In the genomic region with DNA sequence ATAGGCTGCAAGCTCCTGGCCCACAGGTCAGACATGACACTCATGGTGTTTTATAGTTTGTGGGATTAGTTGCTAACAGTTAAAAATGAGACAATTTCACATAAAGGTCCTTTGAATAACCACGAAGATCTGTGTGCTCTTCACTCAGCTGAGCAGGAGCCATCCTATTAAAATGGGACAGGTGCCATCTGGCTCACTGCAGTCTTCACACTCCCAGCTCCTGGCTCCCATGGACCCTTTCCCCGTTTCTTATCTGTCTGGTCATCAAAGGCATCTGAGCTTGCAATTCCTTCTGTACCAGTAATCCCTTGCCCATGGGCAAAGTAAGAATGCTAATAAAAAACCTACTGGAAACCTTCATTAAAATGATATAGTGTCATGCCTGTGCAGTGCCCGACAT, we compare ENCODE assay signal across 26 mouse cellular contexts.
DNase-seq lines count a peak whose midpoint lies in the region; ATAC-seq and TF ChIP-seq lines count a peak whose summit lies in the region.
"Had no signal": no experiment of that assay in that cellular context is flagged by ENCODE, and none has a peak within 500 bp of the region (broad histone marks: within the 10 kb centered on the region; RNA-seq: fewer than 3 reads in every experiment).

No protein-coding gene starts in this region.

- no peaks in the 10 kb centered on the region for H3K27me3 ChIP-seq in forebrain, postnatal 0 days (ENCODE audit: insufficient read depth, low read length)
- no peaks in the 10 kb centered on the region for H3K27me3 ChIP-seq in forebrain, embryonic 10.5 days (ENCODE audit: poor library complexity, severe bottlenecking)
- no peaks in the 10 kb centered on the region for H3K27me3 ChIP-seq in midbrain, embryonic 15.5 days (replicated peaks)
- H3K27me3 ChIP-seq: embryonic facial prominence, embryonic 12.5 days; heart, embryonic 15.5 days; limb, embryonic 15.5 days; megakaryocyte, embryonic 14.5 days; neural tube, embryonic 12.5 days had no signal

- DNase-seq in forebrain, postnatal 0 days: no peak
- no peak for DNase-seq in forebrain, embryonic 10.5 days (ENCODE audit: extremely low spot score, low spot score)
- peak; percentile 29 for DNase-seq in MN1 (ENCODE audit: low spot score)
- DNase-seq in fat pad, adult 2 months (ENCODE audit: extremely low read depth, low read depth, low spot score): peak; percentile 4
- DNase-seq in kidney, adult 18-20 months: no peak
- no peak for DNase-seq in gastrocnemius, adult 8-10 months (ENCODE audit: low spot score in 2 of 2)
- DNase-seq: adrenal gland, postnatal 10 days; cerebellum, adult 9-11 months; heart, postnatal 36 days; kidney, adult 8-10 months; kidney, postnatal 14 days; left cerebral cortex, postnatal 4 days; lung, embryonic 14.5 days; lung, postnatal 36 days; right cerebral cortex, adult 18-20 months; thymus, adult 2 months; thymus, postnatal 4 days had no signal

- no peak overlapping the region for H3K9ac ChIP-seq in forebrain, postnatal 0 days
- H3K9ac ChIP-seq in midbrain, embryonic 15.5 days: no peak overlapping the region
- H3K9ac ChIP-seq: embryonic facial prominence, embryonic 12.5 days; heart, embryonic 15.5 days; limb, embryonic 15.5 days; liver, embryonic 14.5 days; lung, embryonic 14.5 days; neural tube, embryonic 12.5 days had no signal

- WGBS in forebrain, postnatal 0 days: 58% methylated on average over 3 of the region's 3 CpGs
- 78% methylated on average over 3 of the region's 3 CpGs for WGBS in forebrain, embryonic 10.5 days
- 58% methylated on average over 3 of the region's 3 CpGs for WGBS in midbrain, embryonic 15.5 days

- peaks cover 4% of the 10 kb centered on the region for H3K4me1 ChIP-seq in forebrain, postnatal 0 days (ENCODE audit: insufficient read depth)
- 0 out of 2 replicates have a peak, but pooled peaks cover 4% of the 10 kb centered on the region for H3K4me1 ChIP-seq in forebrain, embryonic 10.5 days
- peaks cover 21% of the 10 kb centered on the region for H3K4me1 ChIP-seq in midbrain, embryonic 15.5 days
- H3K4me1 ChIP-seq: embryonic facial prominence, embryonic 12.5 days; heart, embryonic 15.5 days; limb, embryonic 15.5 days; megakaryocyte, embryonic 14.5 days; neural tube, embryonic 12.5 days had no signal

- H3K27ac ChIP-seq in forebrain, postnatal 0 days (ENCODE audit: low read depth, low read length): 0 out of 2 replicates have a peak overlapping the region, but pooled peaks have one; percentile 77
- no peak overlapping the region for H3K27ac ChIP-seq in forebrain, embryonic 10.5 days
- peak overlapping the region; percentile 88 for H3K27ac ChIP-seq in midbrain, embryonic 15.5 days
- H3K27ac ChIP-seq: embryonic facial prominence, embryonic 12.5 days; heart, embryonic 15.5 days; liver, embryonic 14.5 days; neural tube, embryonic 12.5 days had no signal

- H3K9me3 ChIP-seq in forebrain, postnatal 0 days (ENCODE audit: low read length): no peaks in the 10 kb centered on the region
- H3K9me3 ChIP-seq in forebrain, embryonic 10.5 days: no peaks in the 10 kb centered on the region
- no peaks in the 10 kb centered on the region for H3K9me3 ChIP-seq in midbrain, embryonic 15.5 days
- H3K9me3 ChIP-seq: embryonic facial prominence, embryonic 12.5 days; heart, embryonic 15.5 days; limb, embryonic 15.5 days; megakaryocyte, embryonic 14.5 days; neural tube, embryonic 12.5 days had no signal

- H3K36me3 ChIP-seq in forebrain, postnatal 0 days (ENCODE audit: insufficient read depth): no peaks in the 10 kb centered on the region
- no peaks in the 10 kb centered on the region for H3K36me3 ChIP-seq in forebrain, embryonic 10.5 days (replicated peaks)
- H3K36me3 ChIP-seq in midbrain, embryonic 15.5 days (replicated peaks): no peaks in the 10 kb centered on the region
- H3K36me3 ChIP-seq: embryonic facial prominence, embryonic 12.5 days; heart, embryonic 15.5 days; limb, embryonic 15.5 days; neural tube, embryonic 12.5 days had no signal

- ATAC-seq in forebrain, postnatal 0 days: no peak
- no peak for ATAC-seq in midbrain, embryonic 15.5 days (replicated peaks)
- ATAC-seq in erythroblast, adult 5-6 weeks (replicated peaks; ENCODE audit: low FRiP score, poor library complexity, severe bottlenecking): no peak

- no peak for TF ChIP-seq CTCF in forebrain, postnatal 0 days (IDR thresholded peaks at IDR 0.05; ENCODE audit: low read depth)

- H3K4me3 ChIP-seq in forebrain, postnatal 0 days (ENCODE audit: low read depth, low read length): no peak overlapping the region
- no peak overlapping the region for H3K4me3 ChIP-seq in forebrain, embryonic 10.5 days
- no peak overlapping the region for H3K4me3 ChIP-seq in midbrain, embryonic 15.5 days
- H3K4me3 ChIP-seq: embryonic facial prominence, embryonic 12.5 days; erythroblast, embryonic 14.5 days; heart, embryonic 15.5 days; limb, embryonic 15.5 days; megakaryocyte, embryonic 14.5 days; neural tube, embryonic 12.5 days had no signal

- H3K4me2 ChIP-seq in forebrain, postnatal 0 days (ENCODE audit: low read depth): no peak overlapping the region
- no peak overlapping the region for H3K4me2 ChIP-seq in midbrain, embryonic 15.5 days
- H3K4me2 ChIP-seq: embryonic facial prominence, embryonic 12.5 days; heart, embryonic 15.5 days; limb, embryonic 15.5 days; lung, embryonic 14.5 days; neural tube, embryonic 12.5 days had no signal

Comparison
In these comparisons a context has a peak if more than half of its experiments do, and no peak if none do; other contexts are left out.
1. DNase-seq: peak in MN1 (single experiment) and fat pad, adult 2 months (single experiment); none in forebrain, postnatal 0 days (single experiment), forebrain, embryonic 10.5 days (single experiment), kidney, adult 18-20 months (single experiment) and gastrocnemius, adult 8-10 months (0 of 2).